Mouse (Mus musculus): Measurements from ENCODE around the gene Itga5.
"Not testable (repeated sequence)": the region's sequence is repeated elsewhere in the genome, so short reads cannot be mapped to it uniquely, and the experiment has no call there.

The Itga5 gene

DNA sequence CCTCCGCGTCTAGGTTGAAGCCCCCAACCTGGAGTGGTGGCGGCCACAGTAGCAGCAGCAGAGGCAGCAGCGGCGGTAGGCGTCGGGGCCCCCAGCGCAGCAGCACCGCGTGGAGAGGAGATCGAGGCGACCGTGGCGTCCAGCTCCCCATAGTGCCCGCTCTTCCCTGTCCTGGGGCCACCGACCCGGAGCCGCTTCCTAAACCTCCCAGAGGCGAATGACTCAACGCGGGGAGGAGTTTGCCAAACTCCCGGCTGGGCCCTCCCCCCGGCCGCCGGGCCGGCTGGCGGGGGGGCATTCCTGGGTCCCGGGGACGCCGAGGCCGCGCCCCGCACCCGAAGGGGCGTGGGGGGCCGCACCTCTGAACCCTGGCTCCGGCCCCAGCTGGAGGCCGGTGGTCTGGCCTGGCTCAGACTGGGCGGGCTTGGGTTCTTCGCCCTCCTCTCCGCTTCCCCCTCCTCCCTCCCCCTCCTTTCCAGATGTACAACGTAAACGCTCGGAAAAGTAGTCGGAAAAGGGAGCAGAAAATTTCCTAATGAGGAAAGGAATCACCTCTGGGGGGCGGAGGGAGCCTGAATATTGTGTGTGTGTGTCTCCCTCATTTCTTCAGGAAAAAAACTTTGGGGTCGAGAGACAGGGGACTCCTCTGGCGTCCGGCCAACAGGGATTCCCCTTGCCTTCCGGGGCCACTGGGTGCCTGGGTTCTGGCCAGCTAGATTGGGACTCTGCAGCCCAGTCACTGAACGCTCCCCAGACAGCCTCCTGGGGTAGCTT lies at the start of gene Itga5:
Gene Itga5 (minus strand): TSS at position 388 of the 774 bp plus-strand sequence.
- DNase-seq (ENCODE audit: extremely low spot score, low read depth, low spot score): no peak

DNA sequence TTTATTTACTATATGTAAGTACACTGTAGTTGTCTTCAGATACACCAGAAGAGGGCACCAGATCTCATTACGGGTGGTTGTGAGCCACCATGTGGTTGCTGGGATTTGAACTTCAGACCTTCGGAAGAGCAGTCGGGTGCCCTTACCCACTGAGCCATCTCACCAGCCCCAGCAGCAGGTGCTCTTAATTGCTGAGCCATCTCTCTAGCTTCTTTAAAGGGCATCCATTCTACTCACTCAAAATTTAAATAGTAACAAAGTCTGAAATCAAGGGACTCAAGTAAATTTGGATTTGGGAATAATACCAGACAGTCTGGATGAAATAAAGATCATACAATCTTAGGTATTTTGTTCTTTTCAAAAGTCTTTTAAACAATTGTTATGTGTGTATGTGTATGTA lies 39.0 kb upstream of the Itga5 start:
- not testable (repeated sequence) for DNase-seq (ENCODE audit: extremely low spot score, low read depth, low spot score)

DNA sequence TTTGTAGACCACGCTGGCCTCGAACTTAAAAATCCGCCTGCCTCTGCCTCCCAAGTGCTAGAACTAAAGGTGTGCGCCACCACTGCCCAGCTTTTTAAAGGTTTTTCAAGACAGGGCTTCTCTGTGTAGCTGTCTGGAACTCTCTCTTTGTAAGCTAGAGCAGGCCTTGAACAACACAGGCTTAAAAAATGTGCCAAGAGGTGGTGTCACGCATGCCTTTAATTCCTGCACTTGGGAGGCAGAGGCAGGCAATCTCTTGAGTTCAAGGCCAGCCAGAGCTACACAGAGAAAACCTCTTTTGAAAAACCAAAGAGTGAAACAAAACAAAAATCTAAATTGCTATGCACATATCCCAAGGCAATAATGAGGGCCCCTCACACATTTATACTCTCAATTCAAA lies 34.8 kb upstream of the Itga5 start:
- no peak for DNase-seq (ENCODE audit: extremely low spot score, low read depth, low spot score)

DNA sequence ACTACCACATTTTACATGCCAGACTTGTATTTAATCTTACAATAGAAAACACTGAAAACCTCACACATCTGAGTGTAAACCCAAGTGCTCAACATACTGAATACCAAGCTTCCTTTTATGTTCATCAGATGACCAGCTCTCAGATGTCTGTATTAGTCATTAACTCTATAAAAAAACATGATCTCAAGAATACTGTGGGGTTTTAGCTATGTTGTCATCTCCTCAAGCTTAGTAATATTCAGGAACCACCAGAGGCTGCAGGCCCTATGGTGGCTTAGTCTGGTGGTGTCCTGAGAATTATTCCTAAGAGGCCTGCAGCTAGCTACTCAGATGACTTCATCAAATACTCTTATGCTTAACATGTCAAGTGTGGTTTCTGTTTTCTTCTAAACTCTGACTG lies 27.0 kb upstream of the Itga5 start:
- DNase-seq (ENCODE audit: extremely low spot score, low read depth, low spot score): no peak

DNA sequence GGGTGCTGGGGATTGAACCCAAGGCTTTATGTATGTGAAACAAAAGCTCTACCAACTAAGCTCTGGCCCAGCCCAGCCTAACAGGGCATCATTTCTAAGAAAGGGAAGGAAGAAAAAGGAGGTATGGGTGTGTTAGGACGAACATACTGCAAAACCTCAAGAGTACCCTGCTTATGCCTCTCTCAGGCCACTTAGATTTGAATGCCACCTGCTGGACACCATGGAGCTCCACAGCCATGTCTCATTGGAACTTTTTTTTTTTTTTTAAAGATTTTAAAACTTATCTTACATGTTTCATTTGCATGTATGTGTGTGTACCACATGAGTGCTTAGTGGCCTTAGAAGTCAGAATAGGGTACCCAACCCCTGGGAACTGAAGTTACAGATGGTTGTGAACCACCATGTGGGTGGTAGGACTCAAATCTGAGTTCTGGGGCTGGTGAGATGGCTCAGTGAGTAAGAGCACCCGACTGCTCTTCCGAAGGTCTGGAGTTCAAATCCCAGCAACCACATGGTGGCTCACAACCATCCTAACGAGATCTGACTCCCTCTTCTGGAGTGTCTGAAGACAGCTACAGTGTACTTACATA lies 22.1 kb upstream of the Itga5 start:
- no peak for DNase-seq (ENCODE audit: extremely low spot score, low read depth, low spot score)

DNA sequence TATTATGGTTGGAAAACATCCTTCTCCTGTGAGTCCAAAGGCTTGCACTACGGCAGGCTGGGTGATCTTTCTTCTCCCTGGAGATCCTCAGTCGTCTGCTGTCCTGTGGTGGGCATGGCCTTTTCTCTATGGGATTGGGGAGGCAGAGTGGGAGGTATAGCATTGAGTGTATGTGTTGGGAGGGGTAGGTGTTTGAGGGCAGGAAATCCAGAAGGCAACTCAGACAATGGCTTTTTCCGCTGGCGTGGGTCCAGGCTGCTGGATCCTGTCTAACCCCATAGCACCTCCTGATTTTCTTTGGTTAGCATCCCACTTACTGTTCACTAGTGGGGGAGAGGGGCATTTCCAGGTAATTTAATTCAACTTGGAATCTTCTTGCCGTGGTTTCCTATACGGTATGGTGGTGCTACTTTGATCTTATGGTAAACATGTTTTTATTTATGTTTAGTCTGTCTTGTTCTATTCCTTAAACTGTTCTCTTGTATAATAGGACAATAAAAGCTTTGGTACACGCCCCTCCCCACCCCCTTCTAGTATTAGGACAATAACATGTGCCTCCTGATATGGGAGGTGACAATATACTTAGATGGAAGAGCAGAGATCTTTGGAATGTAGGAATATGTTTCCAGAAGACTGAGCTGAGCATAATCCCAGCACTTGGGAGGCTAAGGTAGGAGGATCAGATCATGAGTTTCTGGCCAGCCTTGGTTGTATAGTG lies 17.4 kb upstream of the Itga5 start:
- DNase-seq (ENCODE audit: extremely low spot score, low read depth, low spot score): no peak

DNA sequence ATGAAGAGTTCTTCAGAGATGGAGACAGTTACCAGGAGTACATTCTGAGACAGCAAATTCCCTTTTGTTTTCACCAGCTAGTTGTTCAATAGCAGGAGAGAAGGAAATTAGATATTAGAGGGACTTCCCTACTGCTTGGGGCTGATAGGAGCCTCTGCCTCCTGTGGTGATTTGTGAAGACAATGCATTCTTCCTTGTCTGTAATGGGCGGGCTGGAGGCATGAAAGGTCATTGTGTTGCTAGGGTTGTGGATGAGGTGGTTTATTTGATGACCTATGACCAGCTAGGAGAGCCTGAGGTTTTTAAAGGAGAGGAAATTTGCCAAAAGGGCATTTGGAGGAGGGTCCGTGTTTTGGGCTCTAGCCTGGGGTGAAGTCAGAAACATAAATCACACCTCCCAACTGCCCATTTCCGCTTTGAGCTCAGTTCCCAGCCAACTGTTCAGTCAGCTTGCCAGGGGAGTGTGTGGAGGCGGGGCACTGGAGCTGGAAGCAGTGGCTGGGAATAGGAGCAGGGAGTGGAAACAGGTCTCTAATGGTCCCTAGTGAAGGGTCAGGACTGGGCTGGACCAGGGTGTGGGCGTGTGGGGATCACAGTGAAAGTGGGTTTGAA lies 16.3 kb upstream of the Itga5 start:
- no peak for DNase-seq (ENCODE audit: extremely low spot score, low read depth, low spot score)

DNA sequence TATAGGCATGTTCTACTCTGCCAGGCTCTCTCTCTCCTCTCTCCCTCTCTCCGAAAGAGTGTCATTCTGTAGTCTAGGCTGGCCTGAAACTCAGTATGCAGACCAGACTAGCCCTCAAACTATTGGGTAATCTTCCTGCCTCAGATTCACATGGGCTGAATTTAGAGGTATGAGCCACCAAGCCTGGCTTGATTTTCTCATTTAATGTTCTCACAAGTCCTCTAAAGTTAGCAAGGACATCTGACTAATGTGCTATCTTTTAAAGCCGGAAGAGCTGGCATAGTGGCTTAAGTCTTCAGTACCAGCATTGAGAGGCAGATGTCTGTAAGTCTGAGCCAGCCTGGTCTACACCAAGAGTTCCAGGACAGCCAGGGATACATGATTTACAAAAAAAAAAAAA lies 15.5 kb upstream of the Itga5 start:
- DNase-seq (ENCODE audit: extremely low spot score, low read depth, low spot score): no peak

DNA sequence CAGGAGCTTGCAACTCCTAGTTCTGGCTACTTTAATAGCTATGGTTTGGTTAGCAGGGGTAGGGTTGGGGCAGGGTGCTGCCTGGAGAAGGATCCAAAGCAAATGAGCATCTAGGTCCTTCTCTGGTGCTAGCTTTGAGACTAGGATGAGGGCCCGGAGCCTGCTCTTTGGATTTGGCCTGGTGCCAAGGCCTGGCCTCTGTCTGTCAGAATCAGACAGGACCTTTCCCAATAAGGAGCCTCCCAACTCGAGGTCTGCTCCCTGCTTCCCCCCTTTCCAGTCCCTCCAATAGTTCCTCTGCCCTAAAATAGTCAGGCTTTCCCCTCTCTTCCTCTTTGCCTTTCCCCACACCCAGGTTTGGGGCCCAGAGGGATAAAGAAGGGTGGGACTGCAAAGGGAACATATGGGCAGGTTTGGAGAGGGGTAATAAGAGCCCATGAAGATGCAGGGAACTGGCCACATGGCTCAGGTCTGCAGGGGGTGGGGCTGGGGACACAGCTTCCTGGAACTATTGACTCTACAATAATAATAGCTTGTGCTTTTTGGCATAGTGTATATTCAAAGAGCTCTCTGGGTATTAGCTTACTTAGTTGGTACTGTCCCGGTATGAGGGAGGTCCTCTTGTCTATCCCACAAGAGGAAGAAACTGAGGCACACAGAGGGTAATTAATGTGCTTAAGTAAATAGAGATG lies 12.2 kb upstream of the Itga5 start:
- no peak for DNase-seq (ENCODE audit: extremely low spot score, low read depth, low spot score)

DNA sequence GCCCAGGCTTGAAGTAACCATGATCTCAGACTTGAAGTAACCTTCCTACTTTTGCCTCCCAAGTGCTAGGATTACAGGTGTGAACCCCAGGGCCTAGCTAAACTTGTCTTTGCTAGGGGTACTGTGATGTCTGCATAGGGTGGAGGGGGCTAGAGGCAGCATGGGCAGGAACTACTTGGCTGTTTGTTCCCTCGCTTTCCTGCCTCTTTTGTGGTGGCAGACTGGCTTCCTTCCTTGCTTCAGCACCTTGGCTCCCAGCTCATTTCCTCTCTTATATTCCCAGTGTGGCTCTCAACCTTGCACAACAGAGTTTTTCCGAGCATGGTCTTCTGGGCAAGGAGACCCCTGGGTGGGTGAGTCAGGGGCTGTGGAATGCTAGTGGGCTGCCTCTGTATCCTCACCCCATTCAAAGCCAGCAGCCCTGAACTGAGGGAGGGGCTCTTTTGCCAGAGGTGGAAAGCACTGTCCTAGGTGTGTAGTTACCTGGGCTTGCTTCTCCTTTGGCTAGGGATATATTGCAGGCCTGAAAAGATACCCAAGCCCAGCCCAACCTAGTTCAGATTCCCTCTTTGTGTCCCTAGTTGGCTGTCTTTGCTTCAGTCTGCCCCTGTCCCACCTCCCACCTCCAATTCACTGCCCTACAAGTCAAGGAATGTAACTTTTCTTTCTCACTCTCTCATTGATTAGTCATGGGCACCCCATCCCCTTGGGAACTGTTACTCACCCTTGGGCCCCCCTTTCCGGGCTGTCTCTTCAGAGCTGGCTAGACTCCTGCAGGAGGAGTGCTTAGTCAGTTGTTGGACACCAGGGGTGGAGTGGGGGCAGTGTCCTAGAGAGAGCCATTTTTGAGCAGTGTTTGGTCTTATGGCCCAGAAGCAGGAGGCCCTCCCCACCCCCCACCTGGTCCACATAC lies 11.4 kb upstream of the Itga5 start:
- no peak for DNase-seq (ENCODE audit: extremely low spot score, low read depth, low spot score)

DNA sequence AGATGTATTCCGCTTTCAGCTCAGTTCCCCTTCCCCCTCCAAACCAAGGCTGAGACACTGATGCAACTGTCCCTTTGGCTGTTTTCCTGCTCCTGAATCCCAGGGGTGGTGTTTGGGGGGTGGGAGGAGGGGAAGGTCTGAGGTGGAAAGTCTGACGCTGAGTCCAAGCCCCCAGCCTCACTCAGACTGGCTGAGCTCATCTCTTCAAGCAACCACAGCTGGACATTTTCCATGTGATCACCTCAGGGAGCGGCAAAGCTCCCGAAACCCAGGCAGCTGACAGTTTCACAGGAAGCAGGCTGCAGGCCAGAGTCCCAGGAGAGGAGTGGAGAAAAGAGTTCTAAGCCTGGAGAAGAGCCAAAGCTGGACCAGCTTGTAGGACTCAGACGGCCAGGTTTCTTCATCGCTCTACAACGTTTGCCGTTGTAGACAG lies 10.3 kb upstream of the Itga5 start:
- no peak for DNase-seq (ENCODE audit: extremely low spot score, low read depth, low spot score)

DNA sequence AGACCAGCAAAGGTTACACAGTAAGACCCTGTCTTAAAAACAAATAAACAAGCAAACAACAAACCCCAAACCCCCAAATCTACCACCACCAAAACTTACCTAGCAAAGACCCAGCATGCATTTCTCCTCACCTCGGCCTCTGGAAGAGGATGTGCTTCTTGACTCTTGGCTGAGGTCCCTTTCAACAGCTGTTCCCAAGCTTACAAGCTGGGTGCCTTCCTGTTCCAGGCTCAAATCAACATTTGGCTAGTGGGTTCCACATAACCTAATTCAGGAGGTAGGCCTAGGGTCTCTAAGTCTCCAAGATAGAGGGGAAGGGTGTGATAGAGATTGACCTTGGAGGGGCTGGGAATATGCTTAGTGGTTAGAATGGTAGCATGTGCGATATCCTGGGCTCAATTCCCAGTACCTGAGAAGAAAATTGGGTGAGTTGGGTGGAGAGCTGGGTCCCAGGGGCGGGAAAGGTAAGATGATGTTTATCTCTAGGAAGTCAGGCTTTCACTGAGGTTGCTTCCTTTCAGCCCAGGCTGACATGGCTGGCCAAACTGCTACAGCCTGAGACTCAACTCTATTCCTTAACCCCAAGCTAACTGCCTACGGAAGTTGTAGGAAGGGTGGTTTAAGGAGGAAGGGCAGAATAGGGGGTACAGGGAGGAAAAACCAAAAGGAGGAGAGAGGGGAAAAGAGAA lies 8.7 kb upstream of the Itga5 start:
- DNase-seq (ENCODE audit: extremely low spot score, low read depth, low spot score): no peak

DNA sequence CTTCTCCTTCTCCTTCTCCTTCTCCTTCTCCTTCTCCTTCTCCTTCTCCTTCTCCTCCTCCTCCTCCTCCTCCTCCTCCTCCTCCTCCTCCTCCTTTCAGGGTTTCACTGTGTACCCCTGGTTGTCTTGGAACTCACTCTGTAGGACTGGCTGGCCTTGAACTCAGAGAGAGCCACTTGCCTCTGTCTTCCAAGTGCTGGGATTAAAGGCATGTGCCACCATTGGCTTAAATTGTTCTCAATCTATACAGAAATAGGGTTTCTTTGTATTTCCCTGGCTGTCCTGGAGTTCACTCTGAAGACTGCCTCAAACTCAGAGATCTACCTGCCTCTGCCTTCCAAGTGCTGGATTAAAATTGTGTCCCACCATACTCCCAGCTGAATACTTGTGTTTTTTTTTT lies 5.9 kb upstream of the Itga5 start:
- no peak for DNase-seq (ENCODE audit: extremely low spot score, low read depth, low spot score)

DNA sequence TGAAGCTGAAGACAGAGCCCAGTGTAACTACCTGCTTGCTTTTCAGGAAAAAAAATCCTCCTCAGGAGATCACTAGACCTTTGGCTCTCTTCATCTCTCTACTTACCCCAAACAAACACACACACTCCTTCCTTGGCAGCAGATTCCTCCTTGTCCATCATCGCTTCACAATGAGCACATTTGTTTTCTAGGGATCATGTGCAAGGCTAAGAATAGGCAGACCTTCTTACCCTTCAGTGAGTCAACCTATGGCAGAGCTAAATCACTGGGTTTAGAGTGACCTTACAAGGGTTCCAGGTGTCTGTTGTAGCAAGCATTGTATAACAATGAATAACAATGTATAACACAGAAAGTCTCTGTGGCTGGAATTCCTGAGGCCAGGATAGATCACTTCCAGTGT lies 5.2 kb upstream of the Itga5 start:
- no peak for DNase-seq (ENCODE audit: extremely low spot score, low read depth, low spot score)

DNA sequence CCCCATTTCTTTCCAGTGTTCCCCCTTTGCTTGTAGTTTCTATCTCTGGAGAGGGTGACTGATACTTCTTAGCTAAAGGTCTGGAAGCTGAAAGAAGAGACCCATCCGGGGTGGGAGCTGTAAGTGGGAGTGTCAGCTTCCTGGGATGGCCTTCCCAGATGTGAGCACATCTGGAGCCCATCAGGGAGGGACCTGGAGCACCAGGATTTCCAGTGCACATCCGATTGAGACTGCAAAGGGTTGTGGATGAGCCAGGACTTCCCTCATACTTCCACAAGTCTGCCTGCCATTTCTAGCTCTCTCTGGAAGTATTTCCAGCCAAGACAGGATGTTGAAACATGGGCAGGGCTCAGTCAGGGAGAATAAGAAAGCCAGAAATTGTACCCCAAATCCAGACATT lies 4.6 kb upstream of the Itga5 start:
- DNase-seq (ENCODE audit: extremely low spot score, low read depth, low spot score): no peak

DNA sequence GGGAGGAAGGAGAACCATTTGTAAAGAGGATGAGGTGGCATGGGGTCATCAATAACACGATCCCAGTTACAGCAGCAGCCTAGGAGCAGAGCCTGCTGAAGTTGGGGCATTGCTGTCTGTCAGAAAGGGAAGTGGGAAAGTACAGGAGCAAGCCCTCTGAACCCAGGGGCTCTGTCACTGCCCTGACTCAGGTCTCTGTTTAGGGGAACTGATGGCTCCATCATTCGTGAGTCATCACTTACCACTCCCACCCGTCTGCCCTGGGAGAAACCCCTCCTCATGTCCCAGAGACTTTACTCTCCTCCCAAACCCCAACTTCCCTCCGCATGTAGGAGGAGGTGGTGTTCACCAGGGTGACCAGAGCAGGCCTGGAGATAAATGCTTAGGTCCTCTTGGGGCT lies 3.9 kb upstream of the Itga5 start:
- DNase-seq (ENCODE audit: extremely low spot score, low read depth, low spot score): no peak

DNA sequence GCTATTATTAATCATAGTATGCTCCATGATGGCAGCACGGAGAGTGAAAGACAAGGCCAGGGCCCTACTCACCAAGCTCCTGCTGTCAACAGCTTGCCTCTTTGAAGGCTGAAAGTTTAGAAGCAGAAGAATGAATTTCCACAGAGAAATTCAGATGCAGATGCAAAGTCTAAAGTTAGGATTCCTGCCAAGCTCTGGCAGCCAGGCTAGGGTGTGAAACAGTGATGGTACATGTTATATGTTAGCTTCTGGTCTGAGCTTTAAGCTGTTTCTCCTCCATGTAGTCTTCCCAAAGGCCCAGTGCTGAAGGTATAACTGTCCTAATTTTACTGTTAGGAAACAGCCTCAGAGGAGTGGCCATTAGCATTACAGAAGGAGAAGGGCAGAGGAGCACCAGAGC lies 2.6 kb upstream of the Itga5 start:
- DNase-seq (ENCODE audit: extremely low spot score, low read depth, low spot score): no peak

DNA sequence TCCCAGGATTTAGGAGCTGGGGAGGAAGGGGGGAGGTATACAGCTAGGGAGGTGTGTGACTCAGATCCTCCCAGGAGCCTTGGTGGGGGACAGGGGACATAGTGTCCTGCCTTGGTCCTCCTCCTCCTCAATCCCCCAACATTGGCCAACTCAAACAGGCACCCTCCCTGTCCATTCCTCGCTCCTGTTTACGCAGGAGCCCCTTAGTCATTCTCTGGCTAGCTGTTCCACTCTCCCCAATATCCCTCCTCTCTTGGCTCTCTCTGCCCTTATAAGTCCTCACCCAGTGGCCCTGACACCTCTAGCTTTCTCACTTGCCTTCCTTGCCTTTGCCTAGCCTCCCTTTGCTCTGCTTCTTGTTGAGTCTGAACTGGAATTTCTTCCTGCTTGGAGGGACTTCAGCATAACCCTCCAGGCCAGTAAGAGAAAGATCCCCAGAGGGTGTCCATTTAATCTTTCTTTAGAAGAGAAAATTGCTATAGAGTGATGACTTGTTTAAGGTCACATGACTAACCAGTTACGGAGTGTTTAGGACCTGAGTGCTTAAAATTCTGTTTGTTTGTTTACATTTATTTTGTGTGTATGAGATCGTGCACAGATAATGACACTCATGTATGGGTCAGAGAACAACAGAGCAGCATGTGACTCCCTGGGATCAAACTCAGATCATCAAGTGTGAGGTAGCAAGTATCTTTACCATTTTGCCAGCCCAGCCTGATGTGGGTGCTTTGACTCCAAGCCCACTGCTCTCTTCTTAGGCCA lies 1.8 kb upstream of the Itga5 start:
- DNase-seq (ENCODE audit: extremely low spot score, low read depth, low spot score): no peak

Measured in hindlimb bud, embryonic 11.5 days (tissue).